Comparison of ENCODE assay signal across 12 mouse cellular contexts in the genomic region with DNA sequence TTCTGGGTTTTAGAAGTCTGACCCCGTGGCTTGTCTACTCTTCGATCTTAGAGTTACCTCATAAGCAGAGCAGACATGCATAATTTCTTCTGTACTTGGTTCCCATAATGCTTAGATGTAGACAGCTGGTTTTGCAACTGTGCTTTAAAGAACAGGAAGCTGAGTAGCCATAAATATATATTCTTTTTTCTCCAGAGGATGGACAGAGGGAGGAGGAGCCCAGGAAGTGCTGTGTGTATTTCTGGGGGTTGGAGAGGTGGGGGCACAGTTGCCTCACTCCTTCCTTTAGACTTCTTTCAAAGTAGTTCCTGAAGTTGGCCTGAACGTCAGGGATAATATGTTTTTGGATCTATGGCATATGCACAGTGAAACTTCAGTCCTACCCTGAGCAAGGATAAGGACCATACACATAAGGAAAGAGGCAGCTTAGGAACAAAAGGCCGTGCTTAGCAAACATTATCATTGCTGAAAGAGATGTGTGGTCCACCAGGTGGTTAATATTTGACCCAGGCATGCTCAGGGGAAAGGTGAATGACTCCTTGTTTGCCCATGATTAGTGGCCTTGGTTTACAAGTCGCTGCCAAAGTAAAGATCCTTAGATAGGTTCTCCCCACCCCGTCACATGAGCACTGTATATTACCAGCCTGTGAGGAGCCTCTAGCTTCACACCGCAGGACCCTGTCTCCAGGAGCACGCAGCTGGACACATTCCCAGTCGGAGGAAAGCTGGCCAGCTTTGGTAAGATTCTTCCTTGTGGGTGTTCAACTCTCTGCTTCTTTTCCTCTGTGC. TPM values are rescaled to one million over a fixed set of nuclear protein-coding genes. Genes with fewer than 3 reads are reported as not detected.
A peak's percentile ranks its signal among the peaks of the same experiment; 100 is the strongest.
DNase-seq lines count a peak whose midpoint lies in the region; ATAC-seq and TF ChIP-seq lines count a peak whose summit lies in the region.
"Had no signal": no experiment of that assay in that cellular context is flagged by ENCODE, and none has a peak within 500 bp of the region (broad histone marks: within the 10 kb centered on the region; RNA-seq: fewer than 3 reads in every experiment).

No protein-coding gene starts in this region.

- H3K9ac ChIP-seq in kidney, postnatal 0 days (ENCODE audit: low read depth, low read length), result no peak overlapping the region
- H3K9ac ChIP-seq in lung, embryonic 14.5 days, result no peak overlapping the region
- H3K9ac ChIP-seq in stomach, embryonic 14.5 days (replicated peaks; ENCODE audit: low read depth, low read length), result no peak overlapping the region

- no peaks in the 10 kb centered on the region for H3K9me3 ChIP-seq in heart, embryonic 10.5 days
- H3K9me3 ChIP-seq in kidney, postnatal 0 days (replicated peaks; ENCODE audit: low read length), result no peaks in the 10 kb centered on the region
- no peaks in the 10 kb centered on the region for H3K9me3 ChIP-seq in lung, embryonic 14.5 days (ENCODE audit: low read depth, low read length)
- no peaks in the 10 kb centered on the region for H3K9me3 ChIP-seq in stomach, embryonic 14.5 days (ENCODE audit: control insufficient read depth, low read depth, low read length)

- H3K36me3 ChIP-seq in heart, embryonic 10.5 days, result no peaks in the 10 kb centered on the region
- H3K36me3 ChIP-seq in kidney, postnatal 0 days (ENCODE audit: insufficient read depth, low read length), result no peaks in the 10 kb centered on the region
- H3K36me3 ChIP-seq in lung, embryonic 14.5 days (ENCODE audit: insufficient read depth), result no peaks in the 10 kb centered on the region
- H3K36me3 ChIP-seq in stomach, embryonic 14.5 days (ENCODE audit: control insufficient read depth, insufficient read depth, low read length), result no peaks in the 10 kb centered on the region

- no peaks in the 10 kb centered on the region for H3K27me3 ChIP-seq in heart, embryonic 10.5 days (ENCODE audit: insufficient read depth, poor library complexity, severe bottlenecking)
- H3K27me3 ChIP-seq in kidney, postnatal 0 days (ENCODE audit: insufficient read depth, low read length), result no peaks in the 10 kb centered on the region
- no peaks in the 10 kb centered on the region for H3K27me3 ChIP-seq in lung, embryonic 14.5 days (ENCODE audit: insufficient read depth, low read length)
- no peaks in the 10 kb centered on the region for H3K27me3 ChIP-seq in stomach, embryonic 14.5 days (ENCODE audit: control insufficient read depth, insufficient read depth, low read length)

- no peak overlapping the region for H3K27ac ChIP-seq in heart, embryonic 10.5 days
- H3K27ac ChIP-seq in kidney, postnatal 0 days, result no peak overlapping the region
- H3K27ac ChIP-seq in lung, embryonic 14.5 days (ENCODE audit: low read depth), result peak overlapping the region; percentile 8; the same call in 1 of the 2 replicates
- no peak overlapping the region; the same call in 1 of the 2 replicates for H3K27ac ChIP-seq in stomach, embryonic 14.5 days (ENCODE audit: low read length)

- no peak for ATAC-seq in kidney, postnatal 0 days (replicated peaks; ENCODE audit: low FRiP score, low read depth)
- no peak for ATAC-seq in lung, embryonic 14.5 days (ENCODE audit: insufficient read depth)
- peak; percentile 73 for ATAC-seq in stomach, embryonic 14.5 days (ENCODE audit: insufficient number of reproducible peaks, insufficient read depth, low FRiP score, low read depth)

- no peak overlapping the region for H3K4me3 ChIP-seq in heart, embryonic 10.5 days
- H3K4me3 ChIP-seq in kidney, postnatal 0 days (replicated peaks; ENCODE audit: low read depth, low read length), result no peak overlapping the region
- H3K4me3 ChIP-seq in lung, embryonic 14.5 days (ENCODE audit: low read depth, low read length), result no peak overlapping the region
- H3K4me3 ChIP-seq in stomach, embryonic 14.5 days (ENCODE audit: low read depth, low read length), result no peak overlapping the region

- no peak overlapping the region for H3K4me2 ChIP-seq in kidney, postnatal 0 days (ENCODE audit: low read length)
- H3K4me2 ChIP-seq in lung, embryonic 14.5 days, result peak overlapping the region; percentile 10; the same call in 1 of the 2 replicates
- H3K4me2 ChIP-seq in stomach, embryonic 14.5 days (replicated peaks; ENCODE audit: low read depth, low read length), result no peak overlapping the region

- H3K4me1 ChIP-seq in heart, embryonic 10.5 days, result no peaks in the 10 kb centered on the region
- H3K4me1 ChIP-seq in kidney, postnatal 0 days (replicated peaks; ENCODE audit: insufficient read depth, low read length), result no peaks in the 10 kb centered on the region
- H3K4me1 ChIP-seq in lung, embryonic 14.5 days (ENCODE audit: insufficient read depth), result peaks cover 12% of the 10 kb centered on the region; the same call in 1 of the 2 replicates
- H3K4me1 ChIP-seq in stomach, embryonic 14.5 days (ENCODE audit: control insufficient read depth, insufficient read depth, low read length), result 0 out of 2 replicates have a peak, but pooled peaks cover 7% of the 10 kb centered on the region

- WGBS in heart, embryonic 10.5 days, result 72% methylated on average over 9 of the region's 9 CpGs
- 38% methylated on average over 9 of the region's 9 CpGs for WGBS in kidney, postnatal 0 days
- WGBS in lung, embryonic 14.5 days, result 30% methylated on average over 9 of the region's 9 CpGs
- WGBS in stomach, embryonic 14.5 days, result 33% methylated on average over 9 of the region's 9 CpGs

- peak; percentile 90 for DNase-seq in heart, adult 11 months
- no peak for DNase-seq in heart, embryonic 10.5 days (ENCODE audit: low spot score)
- peak; percentile 34 for DNase-seq in kidney, postnatal 0 days (ENCODE audit: low spot score)
- peak; percentile 55 for DNase-seq in lung, embryonic 14.5 days
- DNase-seq in ovary, postnatal 36 days (ENCODE audit: low spot score), result no peak
- no peak for DNase-seq in spleen, adult 12 weeks (ENCODE audit: low spot score)
- DNase-seq in right cerebral cortex, postnatal 36 days (ENCODE audit: low spot score in 2 of 2), result no peak
- DNase-seq: cerebellum, adult 8-10 months had no signal

- no peak for TF ChIP-seq CTCF in kidney, postnatal 0 days (IDR thresholded peaks at IDR 0.05; ENCODE audit: low read depth)
- TF ChIP-seq CTCF in lung, embryonic 14.5 days (IDR thresholded peaks at IDR 0.05; ENCODE audit: low read depth), result no peak

RNA-seq across cellular contexts. Expression of a gene that starts 5.0 kb away (rescaled TPM):
- 1.8 and 3.0 TPM in 2 replicates for polyA plus RNA-seq in heart, embryonic 10.5 days (2016; fragmentation: Nextera tagmentation; extraction: Ambion mirVana)
- polyA plus RNA-seq in kidney, postnatal 0 days (2015; fragmentation: Nextera tagmentation; extraction: Ambion mirVana), result 6.7 and 7.5 TPM in 2 replicates
- polyA plus RNA-seq in lung, embryonic 14.5 days (2014; fragmentation: Nextera tagmentation; extraction: Ambion mirVana), result 5.2 and 5.6 TPM in 2 replicates
- polyA plus RNA-seq in stomach, embryonic 14.5 days (2014; fragmentation: Nextera tagmentation; extraction: Ambion mirVana), result 11.6 and 16.5 TPM in 2 replicates

RNA-seq across cellular contexts. Expression of a gene that starts 5.1 kb away (rescaled TPM):
- 6.3 and 8.9 TPM in 2 replicates for polyA plus RNA-seq in heart, embryonic 10.5 days (2016; fragmentation: Nextera tagmentation; extraction: Ambion mirVana)
- 41.4 and 48.2 TPM in 2 replicates for polyA plus RNA-seq in kidney, postnatal 0 days (2015; fragmentation: Nextera tagmentation; extraction: Ambion mirVana)
- 27.6 and 29.6 TPM in 2 replicates for polyA plus RNA-seq in lung, embryonic 14.5 days (2014; fragmentation: Nextera tagmentation; extraction: Ambion mirVana)
- 60.3 and 72.3 TPM in 2 replicates for polyA plus RNA-seq in stomach, embryonic 14.5 days (2014; fragmentation: Nextera tagmentation; extraction: Ambion mirVana)

RNA-seq across cellular contexts. Expression of a gene that starts 18.3 kb away (rescaled TPM):
- 0.13 TPM in 1 of 2 replicates, not detected in the other for polyA plus RNA-seq in heart, embryonic 10.5 days (2016; fragmentation: Nextera tagmentation; extraction: Ambion mirVana)
- 2.0 and 2.8 TPM in 2 replicates for polyA plus RNA-seq in kidney, postnatal 0 days (2015; fragmentation: Nextera tagmentation; extraction: Ambion mirVana)
- not detected in 2 replicates for polyA plus RNA-seq in lung, embryonic 14.5 days (2014; fragmentation: Nextera tagmentation; extraction: Ambion mirVana)
- polyA plus RNA-seq in stomach, embryonic 14.5 days (2014; fragmentation: Nextera tagmentation; extraction: Ambion mirVana), result not detected in 2 replicates
- polyA plus RNA-seq: embryonic facial prominence, embryonic 14.5 days; heart, postnatal 0 days had no signal

RNA-seq across cellular contexts. Expression of a gene that starts 21.7 kb away (rescaled TPM):
- not detected in 2 replicates for polyA plus RNA-seq in heart, embryonic 10.5 days (2016; fragmentation: Nextera tagmentation; extraction: Ambion mirVana)
- not detected in 2 replicates for polyA plus RNA-seq in kidney, postnatal 0 days (2015; fragmentation: Nextera tagmentation; extraction: Ambion mirVana)
- polyA plus RNA-seq in lung, embryonic 14.5 days (2014; fragmentation: Nextera tagmentation; extraction: Ambion mirVana), result not detected in 2 replicates
- polyA plus RNA-seq in stomach, embryonic 14.5 days (2014; fragmentation: Nextera tagmentation; extraction: Ambion mirVana), result not detected in 2 replicates
- polyA plus RNA-seq: embryonic facial prominence, embryonic 14.5 days; heart, postnatal 0 days; limb, embryonic 14.5 days had no signal

RNA-seq across cellular contexts. Expression of a gene that starts 27.8 kb away (rescaled TPM):
- 0.14 and 0.87 TPM in 2 replicates for polyA plus RNA-seq in heart, embryonic 10.5 days (2016; fragmentation: Nextera tagmentation; extraction: Ambion mirVana)
- 0.83 and 1.4 TPM in 2 replicates for polyA plus RNA-seq in kidney, postnatal 0 days (2015; fragmentation: Nextera tagmentation; extraction: Ambion mirVana)
- 1.2 and 1.4 TPM in 2 replicates for polyA plus RNA-seq in lung, embryonic 14.5 days (2014; fragmentation: Nextera tagmentation; extraction: Ambion mirVana)
- polyA plus RNA-seq in stomach, embryonic 14.5 days (2014; fragmentation: Nextera tagmentation; extraction: Ambion mirVana), result 0.32 and 1.4 TPM in 2 replicates

Comparison
In these comparisons a context has a peak if more than half of its experiments do, and no peak if none do; other contexts are left out.
1. DNase-seq: peak in heart, adult 11 months (single experiment), kidney, postnatal 0 days (single experiment) and lung, embryonic 14.5 days (single experiment); none in heart, embryonic 10.5 days (single experiment), ovary, postnatal 36 days (single experiment), spleen, adult 12 weeks (single experiment) and right cerebral cortex, postnatal 36 days (0 of 2).